19 mouse cellular contexts compared by ENCODE assay signal in the genomic region with DNA sequence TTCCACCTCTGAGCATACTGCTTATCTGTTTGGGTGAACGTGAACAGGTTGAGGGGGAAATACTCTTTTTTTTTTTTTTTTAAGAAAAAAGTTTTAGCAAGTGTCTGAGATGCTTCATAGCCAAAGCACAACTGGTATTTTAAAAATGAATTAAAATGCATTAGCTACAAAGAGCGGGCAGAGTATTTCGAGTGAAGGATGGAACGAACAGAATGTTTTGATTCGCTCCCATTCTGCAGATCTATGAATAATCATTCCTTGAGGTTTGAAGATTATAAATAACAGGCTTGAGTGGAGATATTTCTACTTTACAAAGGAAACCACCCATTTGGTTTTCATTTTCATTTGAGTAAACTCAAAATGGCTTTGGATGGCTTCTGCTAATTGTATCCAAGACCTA.
"Had no signal": no experiment of that assay in that cellular context is flagged by ENCODE, and none has a peak within 500 bp of the region (broad histone marks: within the 10 kb centered on the region; RNA-seq: fewer than 3 reads in every experiment).

No protein-coding gene starts in this region.

- H3K27me3 ChIP-seq: limb, embryonic 12.5 days; limb, embryonic 15.5 days; midbrain, embryonic 12.5 days; midbrain, embryonic 15.5 days; neural tube, embryonic 12.5 days; neural tube, embryonic 15.5 days had no signal

- H3K4me2 ChIP-seq: limb, embryonic 12.5 days; limb, embryonic 15.5 days; liver, embryonic 11.5 days; lung, embryonic 14.5 days; midbrain, embryonic 12.5 days; midbrain, embryonic 15.5 days; neural tube, embryonic 12.5 days; neural tube, embryonic 15.5 days had no signal

- H3K36me3 ChIP-seq: limb, embryonic 12.5 days; limb, embryonic 15.5 days; midbrain, embryonic 12.5 days; midbrain, embryonic 15.5 days; neural tube, embryonic 12.5 days; neural tube, embryonic 15.5 days had no signal

- H3K4me3 ChIP-seq: limb, embryonic 12.5 days; limb, embryonic 15.5 days; midbrain, embryonic 12.5 days; midbrain, embryonic 15.5 days; neural tube, embryonic 12.5 days; neural tube, embryonic 15.5 days had no signal

- H3K9me3 ChIP-seq: limb, embryonic 12.5 days; limb, embryonic 15.5 days; midbrain, embryonic 12.5 days; midbrain, embryonic 15.5 days; neural tube, embryonic 12.5 days; neural tube, embryonic 15.5 days had no signal

- H3K27ac ChIP-seq: limb, embryonic 12.5 days; limb, embryonic 15.5 days; liver, embryonic 14.5 days; macrophage; midbrain, embryonic 12.5 days; midbrain, embryonic 15.5 days; neural tube, embryonic 12.5 days; neural tube, embryonic 15.5 days had no signal

- ATAC-seq: liver, postnatal 0 days; lung, postnatal 0 days; midbrain, embryonic 15.5 days had no signal

- H3K9ac ChIP-seq: limb, embryonic 12.5 days; limb, embryonic 15.5 days; liver, embryonic 14.5 days; liver, postnatal 0 days; lung, embryonic 14.5 days; midbrain, embryonic 12.5 days; midbrain, embryonic 15.5 days; neural tube, embryonic 12.5 days; neural tube, embryonic 15.5 days had no signal

- DNase-seq: kidney, postnatal 14 days; kidney, postnatal 4 days; left cerebral cortex, postnatal 4 days; liver, postnatal 0 days; lung, embryonic 14.5 days; right cerebral cortex, postnatal 25 days; spleen, adult 18-20 months; thymus, adult 18-20 months; thymus, postnatal 36 days had no signal

- H3K4me1 ChIP-seq: limb, embryonic 12.5 days; limb, embryonic 15.5 days; midbrain, embryonic 12.5 days; midbrain, embryonic 15.5 days; neural tube, embryonic 12.5 days; neural tube, embryonic 15.5 days had no signal
